Mouse (Mus musculus): Measurements from ENCODE around the gene Gm8206. TPM values are rescaled to one million over a fixed set of nuclear protein-coding genes. Genes with fewer than 3 reads are reported as not detected.
"Not testable (repeated sequence)": the region's sequence is repeated elsewhere in the genome, so short reads cannot be mapped to it uniquely, and the experiment has no call there.

Gene Gm8206
- polyA plus RNA-seq (2012; rRNA removed), result 0.05 TPM in 1 of 2 replicates, not detected in the other

DNA sequence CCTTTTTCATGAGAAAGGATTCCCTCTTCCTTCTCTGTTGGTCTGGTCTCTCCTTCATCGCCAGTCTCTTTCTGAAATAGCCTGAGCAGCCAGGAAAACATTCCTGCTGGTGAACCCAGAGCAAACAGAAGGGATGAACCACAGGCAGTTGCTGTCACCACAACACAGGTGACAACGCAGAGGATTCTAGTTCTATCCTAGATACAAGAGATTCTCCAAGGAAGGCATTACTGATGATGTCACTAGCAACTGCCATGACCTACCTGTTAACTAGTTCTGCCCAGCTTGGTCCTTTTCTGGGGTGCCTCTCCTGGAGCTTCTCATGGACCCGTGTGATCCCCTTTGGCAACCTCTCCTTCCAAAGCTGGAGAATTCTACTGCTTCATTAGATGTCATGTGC, at the start of gene Gm8206:
TSS of gene Gm8206 (minus strand) at position 101 of the 400 bp plus-strand sequence.
- H3K36me3 ChIP-seq (ENCODE audit: control insufficient read depth, insufficient read depth, low read length); H3K27me3 ChIP-seq (ENCODE audit: control insufficient read depth, insufficient read depth, low read length); H3K4me1 ChIP-seq (ENCODE audit: control insufficient read depth, insufficient read depth, insufficient read length); H3K27ac ChIP-seq (ENCODE audit: insufficient read depth, low read length); DNase-seq (ENCODE audit: low read depth in 1 of 2, low spot score in 2 of 2); H3K4me3 ChIP-seq (ENCODE audit: extremely low read depth, insufficient read depth, insufficient read length): not testable (repeated sequence)
- 83% methylated on average over 3 of the region's 3 CpGs for WGBS

DNA sequence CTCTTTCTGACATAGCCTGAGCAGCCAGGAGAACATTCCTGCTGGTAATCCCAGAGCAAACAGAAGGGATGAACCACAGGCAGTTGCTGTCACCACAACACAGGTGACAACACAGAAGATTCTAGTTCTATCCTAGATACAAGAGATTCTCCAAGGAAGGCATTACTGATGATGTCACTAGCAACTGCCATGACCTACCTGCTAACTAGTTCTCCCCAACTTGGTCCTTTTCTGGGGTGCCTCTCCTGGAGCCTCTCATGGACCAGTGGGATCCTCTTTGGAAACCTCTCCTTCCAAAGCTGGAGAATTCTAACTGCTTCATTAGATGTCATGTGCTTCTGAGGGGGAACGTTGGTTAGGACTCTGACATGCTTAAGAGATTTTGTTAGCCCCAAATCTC, 32.0 kb upstream of the Gm8206 start, which contains the start of gene Gm3476:
TSS of gene Gm3476 (minus strand) at position 101 of the 400 bp plus-strand sequence.
- H3K36me3 ChIP-seq (ENCODE audit: control insufficient read depth, insufficient read depth, low read length); H3K27me3 ChIP-seq (ENCODE audit: control insufficient read depth, insufficient read depth, low read length); H3K4me3 ChIP-seq (ENCODE audit: extremely low read depth, insufficient read depth, insufficient read length); H3K4me1 ChIP-seq (ENCODE audit: control insufficient read depth, insufficient read depth, insufficient read length); H3K27ac ChIP-seq (ENCODE audit: insufficient read depth, low read length); DNase-seq (ENCODE audit: low read depth in 1 of 2, low spot score in 2 of 2): not testable (repeated sequence)
- no CpG with 5 or more reads among the region's 1 CpGs for WGBS

DNA sequence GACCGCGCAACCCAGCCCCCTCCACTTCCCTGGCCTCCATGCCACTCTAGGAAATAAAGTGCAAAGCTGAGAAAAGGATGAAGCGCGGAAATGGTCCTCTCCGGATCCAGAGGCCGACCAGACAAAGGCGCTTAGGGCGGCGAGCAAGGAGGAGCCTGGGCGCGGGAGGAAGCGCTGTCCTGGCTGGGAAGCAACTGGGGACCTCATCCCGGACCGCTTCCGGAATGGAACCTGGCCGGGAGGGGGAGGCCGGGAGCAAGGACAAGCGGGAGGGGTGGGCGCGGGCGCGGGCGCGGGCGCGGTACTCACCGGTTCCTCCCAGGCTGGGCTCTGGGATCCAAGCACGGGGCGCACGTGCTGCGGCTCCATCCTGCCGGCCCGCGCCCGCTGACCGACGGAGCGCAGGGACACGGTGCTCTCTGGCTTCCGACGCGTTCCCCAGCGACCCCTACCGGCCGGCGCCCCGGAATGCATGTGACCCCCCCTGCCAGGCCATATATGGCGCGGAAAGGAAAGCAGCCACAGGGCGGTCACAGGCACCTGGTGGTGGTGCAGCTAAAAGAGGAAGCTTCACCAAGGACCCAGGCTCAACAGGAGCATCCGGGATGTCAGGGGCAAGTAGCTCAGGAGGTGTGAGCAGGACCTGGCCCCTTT, 14.7 kb upstream of the Gm8206 start, which contains the start of gene Gm3468:
TSS of gene Gm3468 (minus strand) at position 394 of the 654 bp plus-strand sequence.
- 4% methylated on average over 40 of the region's 51 CpGs for WGBS
- H3K4me3 ChIP-seq (ENCODE audit: extremely low read depth, insufficient read depth, insufficient read length); DNase-seq (ENCODE audit: low read depth in 1 of 2, low spot score in 2 of 2); H3K4me1 ChIP-seq (ENCODE audit: control insufficient read depth, insufficient read depth, insufficient read length); H3K36me3 ChIP-seq (ENCODE audit: control insufficient read depth, insufficient read depth, low read length); H3K27ac ChIP-seq (ENCODE audit: insufficient read depth, low read length); H3K27me3 ChIP-seq (ENCODE audit: control insufficient read depth, insufficient read depth, low read length): not testable (repeated sequence)

DNA sequence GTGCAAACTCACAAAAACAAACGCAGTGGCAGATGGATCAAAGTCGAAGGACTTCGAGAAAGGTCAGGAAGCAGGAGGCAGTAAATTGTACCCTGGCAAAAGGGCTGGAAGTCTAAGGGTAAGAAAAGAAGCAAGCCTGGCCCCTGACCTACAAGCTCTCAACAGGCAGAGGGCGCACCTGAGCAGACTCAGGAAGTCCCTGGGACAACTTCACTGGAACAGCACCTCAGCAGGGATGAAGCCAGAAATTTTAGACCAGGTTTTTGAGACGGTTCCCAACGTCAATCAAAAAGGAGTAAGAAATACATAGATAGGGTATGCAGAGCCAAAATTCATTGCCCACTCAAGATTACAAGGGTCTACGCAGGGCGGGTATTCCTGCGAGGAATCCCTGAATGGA, 13.8 kb upstream of the Gm8206 start:
- H3K27me3 ChIP-seq (ENCODE audit: control insufficient read depth, insufficient read depth, low read length); H3K4me1 ChIP-seq (ENCODE audit: control insufficient read depth, insufficient read depth, insufficient read length); DNase-seq (ENCODE audit: low read depth in 1 of 2, low spot score in 2 of 2); H3K36me3 ChIP-seq (ENCODE audit: control insufficient read depth, insufficient read depth, low read length); H3K4me3 ChIP-seq (ENCODE audit: extremely low read depth, insufficient read depth, insufficient read length); H3K27ac ChIP-seq (ENCODE audit: insufficient read depth, low read length): not testable (repeated sequence)
- 15% methylated on average over 9 of the region's 9 CpGs for WGBS

DNA sequence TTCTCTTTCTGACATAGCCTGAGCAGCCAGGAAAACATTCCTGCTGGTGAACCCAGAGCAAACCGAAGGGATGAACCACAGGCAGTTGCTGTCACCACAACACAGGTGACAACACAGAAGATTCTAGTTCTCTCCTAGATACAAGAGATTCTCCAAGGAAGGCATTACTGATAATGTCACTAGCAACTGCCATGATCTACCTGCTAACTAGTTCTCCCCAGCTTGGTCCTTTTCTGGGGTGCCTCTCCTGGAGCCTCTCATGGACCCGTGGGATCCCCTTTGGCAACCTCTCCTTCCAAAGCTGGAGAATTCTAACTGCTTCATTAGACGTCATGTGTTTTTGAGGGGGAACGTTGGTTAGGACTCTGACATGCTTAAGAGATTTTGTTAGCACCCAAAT, 35.6 kb downstream of the Gm8206 start, which contains the start of gene Gm6337:
TSS of gene Gm6337 (minus strand) at position 101 of the 400 bp plus-strand sequence.
- WGBS, result 72% methylated on average over 4 of the region's 4 CpGs
- not testable (repeated sequence) for H3K4me3 ChIP-seq (ENCODE audit: extremely low read depth, insufficient read depth, insufficient read length); DNase-seq (ENCODE audit: low read depth in 1 of 2, low spot score in 2 of 2); H3K36me3 ChIP-seq (ENCODE audit: control insufficient read depth, insufficient read depth, low read length); H3K27ac ChIP-seq (ENCODE audit: insufficient read depth, low read length); H3K4me1 ChIP-seq (ENCODE audit: control insufficient read depth, insufficient read depth, insufficient read length); H3K27me3 ChIP-seq (ENCODE audit: control insufficient read depth, insufficient read depth, low read length)

DNA sequence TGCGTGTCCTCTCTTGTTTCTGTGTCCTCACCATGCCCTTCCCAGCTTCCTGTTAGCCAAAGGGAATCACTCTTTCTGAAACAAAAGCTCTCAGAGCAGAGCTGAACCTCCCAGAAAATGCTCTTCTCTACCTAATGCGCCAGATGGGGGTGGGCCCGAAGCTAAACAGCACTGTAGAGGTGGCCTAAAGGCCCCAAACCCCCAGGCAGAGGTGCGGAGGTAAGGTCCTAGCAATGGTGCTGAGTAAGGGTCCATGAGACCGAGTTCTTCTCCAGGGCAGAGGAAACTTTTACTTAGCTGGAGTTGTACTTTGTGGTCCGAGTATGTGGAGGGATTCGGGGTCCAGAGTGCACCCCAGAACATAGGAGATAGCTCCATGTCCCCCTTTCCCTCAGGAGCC, 106.6 kb downstream of the Gm8206 start:
- 82% methylated on average over 7 of the region's 7 CpGs for WGBS
- H3K27ac ChIP-seq (ENCODE audit: insufficient read depth, low read length); H3K4me1 ChIP-seq (ENCODE audit: control insufficient read depth, insufficient read depth, insufficient read length); H3K36me3 ChIP-seq (ENCODE audit: control insufficient read depth, insufficient read depth, low read length); H3K27me3 ChIP-seq (ENCODE audit: control insufficient read depth, insufficient read depth, low read length); H3K4me3 ChIP-seq (ENCODE audit: extremely low read depth, insufficient read depth, insufficient read length): not testable (repeated sequence)
- DNase-seq (ENCODE audit: low read depth in 1 of 2, low spot score in 2 of 2), result peak in 1 of 2 experiments; percentile 5

DNA sequence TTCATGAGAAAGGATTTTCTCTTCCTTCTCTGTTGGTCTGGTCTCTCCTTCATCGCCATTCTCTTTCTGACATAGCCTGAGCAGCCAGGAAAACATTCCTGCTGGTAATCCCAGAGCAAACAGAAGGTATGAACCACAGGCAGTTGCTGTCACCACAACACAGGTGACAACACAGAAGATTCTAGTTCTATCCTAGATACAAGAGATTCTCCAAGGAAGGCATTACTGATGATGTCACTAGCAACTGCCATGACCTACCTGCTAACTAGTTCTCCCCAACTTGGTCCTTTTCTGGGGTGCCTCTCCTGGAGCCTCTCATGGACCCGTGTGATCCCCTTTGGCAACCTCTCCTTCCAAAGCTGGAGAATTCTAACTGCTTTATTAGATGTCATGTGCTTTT, 114.7 kb downstream of the Gm8206 start, which contains the start of gene Gm3453:
TSS of gene Gm3453 (minus strand) at position 101 of the 400 bp plus-strand sequence.
- not testable (repeated sequence) for H3K4me3 ChIP-seq (ENCODE audit: extremely low read depth, insufficient read depth, insufficient read length); DNase-seq (ENCODE audit: low read depth in 1 of 2, low spot score in 2 of 2); H3K27me3 ChIP-seq (ENCODE audit: control insufficient read depth, insufficient read depth, low read length); H3K4me1 ChIP-seq (ENCODE audit: control insufficient read depth, insufficient read depth, insufficient read length); H3K27ac ChIP-seq (ENCODE audit: insufficient read depth, low read length); H3K36me3 ChIP-seq (ENCODE audit: control insufficient read depth, insufficient read depth, low read length)
- WGBS, result 65% methylated on average over 2 of the region's 2 CpGs

Other genes with a start within 250 kb of the Gm8206 start
- 0.06 TPM in 1 of 2 replicates, not detected in the other for gene Gm8237, start 213.6 kb downstream of the Gm8206 start, polyA plus RNA-seq (2012; rRNA removed)
- gene Gm3248, start 132.2 kb downstream of the Gm8206 start, polyA plus RNA-seq (2012; rRNA removed), result 0.07 TPM in 1 of 2 replicates, not detected in the other
- not detected in 2 replicates for gene Gm3453, start 114.8 kb downstream of the Gm8206 start, polyA plus RNA-seq (2012; rRNA removed)
- not detected in 2 replicates for gene Gm6337, start 35.7 kb downstream of the Gm8206 start, polyA plus RNA-seq (2012; rRNA removed)
- 0.09 and 0.11 TPM in 2 replicates for gene Gm3468, start 14.7 kb upstream of the Gm8206 start, polyA plus RNA-seq (2012; rRNA removed)
- gene Gm3476, start 31.9 kb upstream of the Gm8206 start, polyA plus RNA-seq (2012; rRNA removed), result not detected in 2 replicates
- gene Gm21560, start 125.3 kb upstream of the Gm8206 start, polyA plus RNA-seq (2012; rRNA removed), result not detected in 2 replicates
- 0.14 and 0.48 TPM in 2 replicates for gene Gm3411, start 193.3 kb upstream of the Gm8206 start, polyA plus RNA-seq (2012; rRNA removed)
- gene Gm21103, start 210.9 kb upstream of the Gm8206 start, polyA plus RNA-seq (2012; rRNA removed), result not detected in 2 replicates
- not detected in 2 replicates for gene Gm3618, start 249.7 kb upstream of the Gm8206 start, polyA plus RNA-seq (2012; rRNA removed)